Mouse (Mus musculus) MEL (cell line): ENCODE measurements around the gene B430306N03Rik.

ENCODE experiments used
- CTCF ChIP-seq, 3 experiments: IDR thresholded peaks in 2 of 3; conservative IDR thresholded peaks in 1 of 3; 2 replicates each; pipeline ENCODE4 v1.5.1; 2011 to 2012; ENCODE audit warnings: low read length in 3 of 3, low read depth in 2 of 3, mild to moderate bottlenecking in 2 of 3, improper control_type of control experiment in 1 of 3, inconsistent platforms in 1 of 3, mixed read lengths in 1 of 3, moderate library complexity in 1 of 3; ENCODE audit not compliant: control insufficient read depth in 1 of 3, insufficient read depth in 1 of 3, poor library complexity in 1 of 3, severe bottlenecking in 1 of 3
- EP300 ChIP-seq, 2 experiments: IDR thresholded peaks; 2 replicates each; pipeline ENCODE4 v1.6.1; 2011; ENCODE audit warnings: improper control_type of control experiment in 2 of 2, low read length in 2 of 2, low read depth in 1 of 2, mild to moderate bottlenecking in 1 of 2
- GABPA ChIP-seq: IDR thresholded peaks from 2 replicates; pipeline ENCODE4 v1.6.1; 2012; ENCODE audit warnings: low read depth, mild to moderate bottlenecking, inconsistent platforms, low read length, improper control_type of control experiment, moderate library complexity
- HCFC1 ChIP-seq: IDR thresholded peaks from 2 replicates; pipeline ENCODE4 v1.6.1; 2012; ENCODE audit warnings: low read depth, mild to moderate bottlenecking, inconsistent platforms, low read length, improper control_type of control experiment, moderate library complexity
- MYB ChIP-seq: IDR thresholded peaks from 2 replicates; pipeline ENCODE4 v1.6.1; 2011; ENCODE audit warnings: mild to moderate bottlenecking, low read depth, low read length, improper control_type of control experiment
- MYC ChIP-seq: IDR thresholded peaks from 2 replicates; pipeline ENCODE4 v1.6.1; 2011; ENCODE audit warnings: low read depth, mild to moderate bottlenecking, low read length, improper control_type of control experiment, moderate library complexity
- POLR2A ChIP-seq, 2 experiments: IDR thresholded peaks; 2 replicates each; pipeline ENCODE4 v1.6.1; 2011 to 2012; ENCODE audit warnings: low read length in 2 of 2, mild to moderate bottlenecking in 2 of 2, control low read depth in 1 of 2, improper control_type of control experiment in 1 of 2, low read depth in 1 of 2, moderate library complexity in 1 of 2; ENCODE audit not compliant: control insufficient read depth in 1 of 2, insufficient read depth in 1 of 2, poor library complexity in 1 of 2
- TCF12 ChIP-seq: IDR thresholded peaks from 2 replicates; pipeline ENCODE4 v1.6.1; 2014; ENCODE audit warnings: low read depth, mild to moderate bottlenecking, inconsistent platforms, low read length, improper control_type of control experiment, moderate library complexity
- ZKSCAN1 ChIP-seq: IDR thresholded peaks from 2 replicates; pipeline ENCODE4 v1.6.1; 2012; ENCODE audit warnings: low read depth, mild to moderate bottlenecking, inconsistent platforms, low read length, improper control_type of control experiment, moderate library complexity

DNA sequence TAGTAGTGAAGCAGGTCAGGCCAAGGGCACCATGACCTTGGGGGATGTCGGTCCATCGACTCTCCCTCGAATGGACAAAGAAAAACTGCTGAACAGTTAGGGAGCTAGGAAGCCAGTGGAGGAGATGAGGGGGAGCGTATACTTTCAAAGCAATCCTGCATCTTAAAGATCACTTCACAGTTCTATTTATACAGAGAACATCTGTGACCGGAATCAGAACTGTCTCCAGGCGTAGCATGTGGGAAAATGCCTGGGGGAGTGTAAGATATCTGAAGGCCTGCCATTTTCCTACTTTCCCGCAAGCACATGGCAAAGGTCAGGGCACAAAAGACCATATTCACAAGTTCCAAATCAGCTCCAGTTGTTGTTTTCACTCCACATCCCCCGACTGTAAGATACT, 57.0 kb downstream of the B430306N03Rik start:
- no peak for TF ChIP-seq CTCF (IDR thresholded peaks at IDR 0.05 in 2 of 3, conservative IDR thresholded peaks at IDR 0.05 in 1 of 3; ENCODE audit: control insufficient read depth in 1 of 3, insufficient read depth in 1 of 3, low read depth in 2 of 3, low read length in 3 of 3, poor library complexity in 1 of 3, severe bottlenecking in 1 of 3)
- no peak for TF ChIP-seq MYB
- no peak for TF ChIP-seq ZKSCAN1
- TF ChIP-seq POLR2A (IDR thresholded peaks at IDR 0.05; ENCODE audit: control insufficient read depth in 1 of 2, insufficient read depth in 1 of 2, low read depth in 1 of 2, low read length in 2 of 2, poor library complexity in 1 of 2), result no peak
- no peak for TF ChIP-seq TCF12
- TF ChIP-seq HCFC1, result no peak
- no peak for TF ChIP-seq EP300 (IDR thresholded peaks at IDR 0.05; ENCODE audit: low read depth in 1 of 2, low read length in 2 of 2)
- no peak for TF ChIP-seq GABPA
- TF ChIP-seq MYC, result no peak
